Mouse (Mus musculus) myocyte (in vitro differentiated cells): Measurements from ENCODE around the gene Grik5. TPM values are rescaled to one million over a fixed set of nuclear protein-coding genes. Genes with fewer than 3 reads are reported as not detected.

Experiments used
- H3K27me3 ChIP-seq: one replicate; pipeline ENCODE4 v1.6.1; 2011; ENCODE audit not compliant: control insufficient read depth, insufficient read depth, insufficient read length
- H3K36me3 ChIP-seq: one replicate; pipeline ENCODE4 v1.6.1; 2011; ENCODE audit not compliant: control insufficient read depth, insufficient read depth
- H3K4me2 ChIP-seq: one replicate; pipeline ENCODE4 v1.6.1; 2011; ENCODE audit warnings: low read depth, control low read depth
- H3K4me3 ChIP-seq: one replicate; pipeline ENCODE4 v1.5.1; 2011; ENCODE audit warnings: mild to moderate bottlenecking, control low read depth, moderate library complexity
- H3K79me2 ChIP-seq: one replicate; pipeline ENCODE4 v1.6.1; 2011; ENCODE audit not compliant: control insufficient read depth, insufficient read depth
- H3ac ChIP-seq: one replicate; pipeline ENCODE4 v1.6.1; 2011; ENCODE audit not compliant: control insufficient read depth, insufficient read length
- CEBPB ChIP-seq: IDR thresholded peaks from 2 replicates; pipeline ENCODE4 v1.6.1; 2011; ENCODE audit warnings: mild to moderate bottlenecking, moderate library complexity; ENCODE audit not compliant: poor library complexity, insufficient read depth, severe bottlenecking
- E2F4 ChIP-seq: IDR thresholded peaks from one replicate; pipeline ENCODE4 v1.6.1; 2011; ENCODE audit warnings: mild to moderate bottlenecking, control low read depth, moderate library complexity; ENCODE audit not compliant: insufficient read depth
- MAX ChIP-seq: IDR thresholded peaks from one replicate; pipeline ENCODE4 v1.6.1; 2011; ENCODE audit warnings: low read depth, mild to moderate bottlenecking, control low read depth
- MYOD1 ChIP-seq, 3 experiments: IDR thresholded peaks; one replicate each; pipeline ENCODE4 v1.6.1; 2011; ENCODE audit warnings: control low read depth in 2 of 3, low read depth in 2 of 3, mild to moderate bottlenecking in 2 of 3, moderate library complexity in 1 of 3; ENCODE audit not compliant: insufficient read length in 2 of 3, control insufficient read depth in 1 of 3
- MYOG ChIP-seq, 3 experiments: IDR thresholded peaks; one replicate each; pipeline ENCODE4 v1.6.1; 2011; ENCODE audit warnings: control low read depth in 2 of 3, low read depth in 2 of 3, mild to moderate bottlenecking in 2 of 3; ENCODE audit not compliant: insufficient read length in 2 of 3, control insufficient read depth in 1 of 3, insufficient read depth in 1 of 3
- POLR2A ChIP-seq: IDR thresholded peaks from one replicate; pipeline ENCODE4 v1.6.1; 2011; ENCODE audit warnings: low read depth, mild to moderate bottlenecking, control low read depth, moderate library complexity; ENCODE audit not compliant: insufficient read length
- POLR2AphosphoS2 ChIP-seq: IDR thresholded peaks from one replicate; pipeline ENCODE4 v1.6.1; 2011; ENCODE audit warnings: low read depth, control low read depth; ENCODE audit not compliant: insufficient read length
- REST ChIP-seq: IDR thresholded peaks from one replicate; pipeline ENCODE4 v1.6.1; 2011; ENCODE audit warnings: mild to moderate bottlenecking, control low read depth, moderate library complexity; ENCODE audit not compliant: insufficient read depth, insufficient read length
- SRF ChIP-seq: IDR thresholded peaks from one replicate; pipeline ENCODE4 v1.6.1; 2011; ENCODE audit warnings: low read depth; ENCODE audit not compliant: control insufficient read depth, insufficient read length
- TCF12 ChIP-seq: IDR thresholded peaks from one replicate; pipeline ENCODE4 v1.6.1; 2011; ENCODE audit warnings: mild to moderate bottlenecking, control low read depth; ENCODE audit not compliant: poor library complexity, insufficient read depth, severe bottlenecking
- TCF3 ChIP-seq: IDR thresholded peaks from one replicate; pipeline ENCODE4 v1.6.1; 2011; ENCODE audit warnings: low read depth, control low read depth; ENCODE audit not compliant: insufficient read length
- USF1 ChIP-seq: IDR thresholded peaks from one replicate; pipeline ENCODE4 v1.6.1; 2011; ENCODE audit warnings: low read depth, mild to moderate bottlenecking, control low read depth, moderate library complexity
- polyA plus RNA-seq: library from polyadenylated mRNA; unstranded; fragments of >200 nt; fragmentation: generic; extraction: Trizol; gene quantifications from one replicate; pipeline ENCODE4 v1.2.1, GENCODE M21; 2012; ENCODE audit warnings: missing spikeins

The Grik5 gene
- polyA plus RNA-seq, 1 experiment: 14.7 TPM

GRCm38 (mm10) chr7:24985799-24986198 lies 86.3 kb downstream of the Grik5 start:
- Histone ChIP-seq H3K36me3 (no peaks in the 10 kb centered on the region), H3K4me3 (no peak overlapping the region), H3K27me3 (peaks cover 9% of the 10 kb centered on the region), H3K79me2 (no peaks in the 10 kb centered on the region), H3K4me2 (no peak overlapping the region), H3ac (no peak overlapping the region)
- TF ChIP-seq USF1 (no peak), E2F4 (no peak), POLR2A (no peak), TCF12 (no peak), SRF (no peak), REST (no peak), POLR2AphosphoS2 (no peak), MAX (no peak), MYOD1 (IDR thresholded peaks at IDR 0.05; ENCODE audit: control insufficient read depth in 1 of 3, insufficient read length in 2 of 3, low read depth in 2 of 3) (no peak), TCF3 (no peak), MYOG (IDR thresholded peaks at IDR 0.05; ENCODE audit: control insufficient read depth in 1 of 3, insufficient read depth in 1 of 3, insufficient read length in 2 of 3, low read depth in 2 of 3) (no peak), CEBPB (no peak)

DNA sequence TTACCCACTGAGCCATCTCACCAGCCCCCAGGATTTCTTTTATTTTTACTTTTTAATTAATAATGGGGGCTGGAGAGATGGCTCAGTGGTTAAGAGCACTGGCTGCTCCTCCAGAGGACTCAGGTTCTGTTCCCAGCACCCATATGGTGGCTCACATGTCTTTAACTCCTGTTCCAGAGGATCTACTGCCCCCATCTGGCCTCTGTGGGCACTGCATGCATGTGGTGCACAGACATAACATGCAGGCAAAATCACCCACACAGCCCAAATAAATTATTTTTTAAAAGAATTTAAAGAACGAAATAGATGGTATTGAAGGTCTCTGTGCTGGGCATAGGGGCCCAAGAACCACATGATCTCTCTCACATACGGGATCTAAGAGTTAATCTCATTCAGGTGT lies 87.8 kb downstream of the Grik5 start:
- TF ChIP-seq REST (no peak), TCF3 (no peak), CEBPB (no peak), POLR2A (no peak), MYOG (IDR thresholded peaks at IDR 0.05; ENCODE audit: control insufficient read depth in 1 of 3, insufficient read depth in 1 of 3, insufficient read length in 2 of 3, low read depth in 2 of 3) (no peak), MAX (no peak), MYOD1 (IDR thresholded peaks at IDR 0.05; ENCODE audit: control insufficient read depth in 1 of 3, insufficient read length in 2 of 3, low read depth in 2 of 3) (no peak), SRF (no peak), TCF12 (no peak), USF1 (no peak), E2F4 (no peak), POLR2AphosphoS2 (no peak)
- no peak overlapping the region for H3K4me3 ChIP-seq
- no peaks in the 10 kb centered on the region for H3K36me3 ChIP-seq
- no peak overlapping the region for H3K4me2 ChIP-seq
- H3ac ChIP-seq: no peak overlapping the region
- H3K79me2 ChIP-seq: no peaks in the 10 kb centered on the region
- H3K27me3 ChIP-seq: peaks cover 11% of the 10 kb centered on the region

GRCm38 (mm10) chr7:24983396-24983795 lies 88.8 kb downstream of the Grik5 start:
- no peak overlapping the region for H3ac ChIP-seq
- no peak overlapping the region for H3K4me2 ChIP-seq
- no peak overlapping the region for H3K4me3 ChIP-seq
- H3K79me2 ChIP-seq: no peaks in the 10 kb centered on the region
- no peaks in the 10 kb centered on the region for H3K36me3 ChIP-seq
- TF ChIP-seq MYOD1 (IDR thresholded peaks at IDR 0.05; ENCODE audit: control insufficient read depth in 1 of 3, insufficient read length in 2 of 3, low read depth in 2 of 3) (no peak), POLR2A (no peak), E2F4 (no peak), MYOG (IDR thresholded peaks at IDR 0.05; ENCODE audit: control insufficient read depth in 1 of 3, insufficient read depth in 1 of 3, insufficient read length in 2 of 3, low read depth in 2 of 3) (no peak), USF1 (no peak), SRF (no peak), TCF12 (no peak), TCF3 (no peak), REST (no peak), POLR2AphosphoS2 (no peak), CEBPB (no peak), MAX (no peak)
- H3K27me3 ChIP-seq: peaks cover 20% of the 10 kb centered on the region

DNA sequence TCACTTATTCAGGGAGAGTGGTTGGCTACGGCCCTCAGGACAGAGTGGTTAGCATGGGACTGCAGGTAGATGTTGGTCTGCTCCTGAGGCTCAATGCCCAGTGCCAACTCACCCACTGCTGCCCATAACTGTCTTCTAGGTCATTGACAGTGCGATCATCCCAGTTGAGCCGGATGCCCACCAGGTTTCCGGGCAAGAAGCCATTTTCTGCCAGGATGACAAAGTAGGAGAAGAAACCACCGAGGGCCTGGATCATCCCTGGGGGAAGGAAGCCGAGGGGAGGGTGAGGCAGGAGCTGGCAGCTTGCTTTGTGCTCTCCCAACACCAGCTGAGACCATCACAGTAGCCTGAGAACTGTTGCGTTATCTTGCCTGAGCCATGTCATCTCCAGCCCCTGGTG lies 91.7 kb downstream of the Grik5 start:
- Histone ChIP-seq H3K27me3 (peaks cover 25% of the 10 kb centered on the region), H3K36me3 (no peaks in the 10 kb centered on the region), H3ac (no peak overlapping the region), H3K79me2 (no peaks in the 10 kb centered on the region), H3K4me3 (no peak overlapping the region), H3K4me2 (no peak overlapping the region)
- TF ChIP-seq MAX (no peak), POLR2A (no peak), POLR2AphosphoS2 (no peak), SRF (no peak), MYOD1 (IDR thresholded peaks at IDR 0.05; ENCODE audit: control insufficient read depth in 1 of 3, insufficient read length in 2 of 3, low read depth in 2 of 3) (no peak), REST (no peak), E2F4 (no peak), MYOG (IDR thresholded peaks at IDR 0.05; ENCODE audit: control insufficient read depth in 1 of 3, insufficient read depth in 1 of 3, insufficient read length in 2 of 3, low read depth in 2 of 3) (no peak), CEBPB (no peak), USF1 (no peak), TCF3 (no peak), TCF12 (no peak)
